Mouse (Mus musculus) layer of hippocampus, adult 2 months (tissue): ENCODE data around the gene Inka2. TPM values are rescaled to one million over a fixed set of nuclear protein-coding genes. Genes with fewer than 3 reads are reported as not detected.

Experiments used
- DNase-seq, 2 experiments: peaks; one replicate each; pipeline ENCODE4 v3.0.0; 2022; ENCODE audit warnings: low spot score in 2 of 2
- H3K27ac ChIP-seq: fragments of 200-600 bp; 2 replicates; pipeline ENCODE4 v1.8.1; 2022
- H3K4me3 ChIP-seq: fragments of 200-600 bp; 2 replicates; pipeline ENCODE4 v1.8.1; 2022; ENCODE audit warnings: mild to moderate bottlenecking
- CTCF ChIP-seq: fragments of 200-600 bp; conservative IDR thresholded peaks from 2 replicates; pipeline ENCODE4 v1.8.1; 2022; ENCODE audit warnings: antibody characterized with exemption, mild to moderate bottlenecking, moderate library complexity
- total RNA-seq, 2 experiments: library from RNA; stranded (reverse); gene quantifications; 2 replicates each; pipeline ENCODE4 v1.2.3; 2021

Inka2 gene
- total RNA-seq, 2 experiments from 2014 or later, result 74.1 to 74.9 TPM

DNA sequence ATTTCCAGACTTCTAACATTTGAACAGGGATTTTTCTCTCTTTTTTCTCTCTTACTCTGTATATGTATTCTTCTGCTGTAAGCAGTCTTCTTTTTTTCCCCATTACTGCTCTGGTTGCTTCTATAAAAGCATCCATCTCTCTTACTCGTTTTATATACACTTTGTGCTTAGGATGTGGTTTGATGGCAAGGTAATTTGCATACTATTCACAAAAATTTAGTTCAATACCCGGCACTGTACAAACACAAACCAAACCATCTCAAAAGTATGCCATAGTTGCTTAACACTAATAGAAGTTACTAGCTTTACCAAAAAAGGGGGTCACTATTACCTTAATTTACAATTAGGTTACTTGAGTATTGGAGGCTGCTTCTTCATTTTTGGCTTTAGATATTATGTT, 52.1 kb downstream of the Inka2 start:
- no peak for DNase-seq
- H3K4me3 ChIP-seq, result no peak overlapping the region
- TF ChIP-seq CTCF, result no peak
- peak overlapping the region; percentile 76 for H3K27ac ChIP-seq

DNA sequence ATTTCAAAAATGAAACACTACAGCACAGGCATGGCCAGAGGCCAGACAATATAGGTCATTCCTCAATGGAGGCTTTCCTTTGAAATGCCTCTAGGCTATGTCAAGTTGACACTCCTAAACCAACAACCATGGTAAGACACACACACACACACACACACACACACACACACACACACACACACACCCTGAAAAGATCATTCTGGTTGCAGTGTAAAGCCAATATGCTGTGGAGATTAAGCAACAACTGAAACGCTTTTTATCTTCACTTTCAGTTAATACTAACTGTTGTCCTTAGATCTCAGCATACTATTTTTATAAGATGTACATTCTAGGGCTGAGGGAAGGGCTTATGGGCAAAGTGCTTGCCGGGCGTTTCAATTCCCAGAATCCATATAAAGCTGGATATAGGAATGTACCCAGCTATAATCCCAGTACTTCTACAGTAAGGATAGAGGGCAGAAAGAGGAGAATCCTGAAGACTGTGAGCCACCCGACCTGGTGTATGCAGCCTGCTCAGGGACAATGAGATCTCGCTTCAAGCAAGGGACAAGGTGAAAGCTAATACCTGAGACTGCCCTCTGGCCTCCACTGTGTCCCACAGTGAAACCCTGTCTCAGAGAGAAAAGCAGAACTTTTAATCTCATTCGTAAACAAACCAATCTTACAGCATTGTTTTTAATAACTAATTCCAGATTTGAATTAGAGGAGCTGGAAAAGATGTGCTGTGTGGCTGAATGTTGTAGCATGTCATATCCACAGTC, 53.1 kb downstream of the Inka2 start:
- TF ChIP-seq CTCF, result no peak
- Histone ChIP-seq H3K27ac (peak overlapping the region; percentile 76), H3K4me3 (no peak overlapping the region)
- DNase-seq, result no peak

DNA sequence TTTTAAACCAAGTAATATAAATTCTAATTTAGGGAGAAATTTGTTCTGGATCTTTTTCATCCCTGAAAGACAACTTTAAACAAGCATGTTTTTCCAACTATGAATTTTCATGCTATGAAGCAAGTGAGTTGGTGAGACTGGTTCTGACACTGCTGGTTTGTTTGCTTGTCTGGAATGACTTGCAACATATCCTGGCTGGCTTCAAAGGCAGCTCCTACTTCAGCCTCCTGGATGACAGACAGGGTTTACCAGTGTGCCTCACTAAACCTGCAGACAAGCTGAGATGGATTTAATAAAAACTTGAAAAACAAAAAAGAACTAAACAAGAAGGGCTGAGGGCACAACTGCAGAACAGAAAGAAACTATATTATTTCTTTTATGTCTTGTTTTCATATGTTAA, 53.7 kb downstream of the Inka2 start:
- Histone ChIP-seq H3K4me3 (no peak overlapping the region), H3K27ac (peak overlapping the region; percentile 76)
- TF ChIP-seq CTCF, result no peak
- DNase-seq, result no peak

DNA sequence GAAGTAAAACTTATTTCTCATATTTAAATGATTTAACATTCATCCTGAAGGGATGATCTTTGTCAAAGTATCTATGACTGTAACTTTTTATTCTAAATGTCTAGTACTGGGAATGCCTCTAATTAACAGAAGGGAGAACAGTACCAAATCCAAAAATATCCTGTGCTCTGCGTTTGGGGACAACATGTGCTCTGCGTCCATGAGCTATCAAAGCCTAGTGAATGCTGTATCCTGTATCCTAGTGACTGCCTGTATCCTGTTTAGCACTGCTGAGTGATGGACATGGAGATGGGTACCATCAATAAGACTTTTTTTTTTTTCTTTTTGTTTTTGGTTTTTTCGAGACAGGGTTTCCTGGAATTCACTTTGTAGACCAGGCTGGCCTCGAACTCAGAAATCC, 54.3 kb downstream of the Inka2 start:
- Histone ChIP-seq H3K4me3 (no peak overlapping the region), H3K27ac (peak overlapping the region; percentile 76)
- no peak for DNase-seq
- TF ChIP-seq CTCF, result no peak

DNA sequence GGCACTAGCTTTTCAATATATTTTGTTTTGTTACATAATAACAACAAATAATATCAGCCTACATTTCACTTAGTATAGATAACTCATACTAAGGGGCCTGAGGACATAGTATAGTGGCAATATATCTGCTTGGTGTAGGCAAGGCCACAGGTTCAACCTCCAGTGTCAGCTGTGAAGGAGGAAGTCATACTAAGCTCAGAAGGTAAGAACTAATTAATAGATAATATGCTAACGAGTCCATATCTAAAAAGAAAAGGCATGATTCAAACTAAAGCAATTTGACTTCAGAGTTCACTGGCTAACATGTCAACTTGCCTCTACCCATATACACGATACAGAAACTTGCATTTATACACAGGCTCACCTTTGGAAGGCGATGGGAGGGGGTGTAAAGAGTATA, 55.7 kb downstream of the Inka2 start:
- no peak overlapping the region for H3K4me3 ChIP-seq
- no peak for DNase-seq
- no peak for TF ChIP-seq CTCF
- H3K27ac ChIP-seq, result peak overlapping the region; percentile 76

DNA sequence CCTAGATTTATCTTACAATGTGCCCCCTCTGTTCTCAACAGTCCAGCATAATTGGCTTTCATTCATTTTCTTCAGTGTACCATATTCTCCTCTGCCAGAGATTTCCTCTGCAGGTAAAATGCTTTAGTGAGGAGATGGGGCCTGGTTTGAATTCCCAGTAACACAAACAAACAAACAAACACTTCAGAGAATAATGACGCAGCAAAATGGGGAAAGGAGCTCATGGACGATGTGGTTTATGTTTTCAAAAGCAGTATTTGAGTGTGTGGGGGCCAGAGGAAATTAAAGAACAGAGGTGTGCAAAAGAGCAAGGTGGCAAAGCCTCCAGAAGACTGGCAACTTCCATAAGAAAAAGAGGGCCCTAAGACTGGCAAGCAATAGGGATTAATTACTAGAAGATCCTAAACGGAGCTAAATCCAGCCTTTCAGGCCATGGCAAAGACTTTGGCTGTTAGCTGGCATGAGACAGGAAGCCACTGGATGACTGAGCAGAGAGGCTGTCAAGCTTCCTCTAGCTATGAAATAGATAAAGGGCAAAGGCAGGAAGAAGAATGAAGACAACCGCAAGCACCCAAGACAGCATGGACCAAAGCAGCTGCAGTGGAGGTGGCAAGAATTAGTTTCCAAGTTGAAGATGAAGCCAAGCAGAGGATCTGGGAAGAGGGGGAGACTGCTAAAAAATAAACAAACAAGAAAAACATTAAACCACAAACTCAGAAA, 58.9 kb downstream of the Inka2 start:
- DNase-seq, result no peak
- no peak for TF ChIP-seq CTCF
- peak overlapping the region; percentile 63 for H3K27ac ChIP-seq
- H3K4me3 ChIP-seq, result no peak overlapping the region

DNA sequence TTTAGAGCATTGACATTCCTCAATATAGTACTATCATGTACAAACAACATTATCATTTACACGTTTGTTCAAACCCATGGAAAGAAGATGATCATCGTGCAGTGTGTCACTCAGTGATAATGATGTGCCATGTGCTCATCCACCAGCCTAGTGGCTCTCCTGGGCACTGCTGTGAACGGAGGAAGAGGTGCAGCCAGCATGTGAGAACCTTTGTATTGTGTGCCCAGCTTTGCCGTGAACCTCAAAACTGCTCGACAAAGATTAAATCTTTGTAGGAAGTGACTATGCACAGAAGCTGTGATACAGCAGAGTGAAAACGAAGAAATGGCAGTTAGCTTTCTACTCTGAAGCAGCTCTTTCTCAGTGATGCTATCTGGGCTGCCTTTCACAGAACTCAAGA, 64.1 kb downstream of the Inka2 start:
- no peak overlapping the region for H3K4me3 ChIP-seq
- no peak for DNase-seq
- no peak overlapping the region; the same call in 1 of the 2 replicates for H3K27ac ChIP-seq
- TF ChIP-seq CTCF, result peak; percentile 49

DNA sequence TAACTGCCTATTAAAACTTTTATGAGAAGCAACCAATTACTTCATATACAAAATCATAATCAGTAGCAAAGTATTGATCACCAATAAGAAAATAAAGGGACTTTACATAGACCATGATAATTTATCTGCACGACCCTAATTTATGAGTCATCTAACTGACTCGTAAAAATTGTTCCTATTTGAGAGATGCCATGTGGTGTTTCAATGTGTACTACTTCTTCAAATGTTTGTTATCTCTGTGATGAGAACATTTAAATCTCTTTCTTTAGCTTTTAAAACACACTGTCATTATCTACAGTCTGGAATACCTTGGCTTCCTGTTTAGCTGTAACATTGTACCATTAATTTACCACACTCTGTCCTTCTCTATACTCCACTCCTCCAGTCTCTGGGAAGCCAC, 65.0 kb downstream of the Inka2 start:
- Histone ChIP-seq H3K27ac (peak overlapping the region; percentile 58; the same call in 1 of the 2 replicates), H3K4me3 (no peak overlapping the region)
- no peak for DNase-seq
- TF ChIP-seq CTCF, result no peak

Other genes with a start within 250 kb of the Inka2 start
- gene Ddx20, start 17.0 kb upstream of the Inka2 start, total RNA-seq, result 10 to 100 TPM; 12.5 to 12.9 TPM
- 100 to 1,000 TPM in 1 of 2 experiments, 10 to 100 TPM in 1; 94.6 to 101 TPM for gene Rap1a, start 96.7 kb downstream of the Inka2 start, total RNA-seq
- gene Adora3, start 166.3 kb downstream of the Inka2 start, total RNA-seq, result 1 to 10 TPM in 1 of 2 experiments, under 1 TPM in 1; 0.82 to 1.2 TPM
- gene Tmigd3, start 166.3 kb downstream of the Inka2 start, total RNA-seq, result 1 to 10 TPM in 1 of 2 experiments, under 1 TPM in 1; 0.37 to 1.1 TPM
- 1 to 10 TPM in 1 of 2 experiments, under 1 TPM in 1; 0.98 to 1.2 TPM for gene I830077J02Rik, start 228.1 kb downstream of the Inka2 start, total RNA-seq